Mouse (Mus musculus): Measurements from ENCODE around the gene Six1. TPM values are rescaled to one million over a fixed set of nuclear protein-coding genes. Genes with fewer than 3 reads are reported as not detected.
A peak's percentile ranks its signal among the peaks of the same experiment; 100 is the strongest.

Six1 gene
- polyA plus RNA-seq, 1 experiment = 1.1 TPM

DNA sequence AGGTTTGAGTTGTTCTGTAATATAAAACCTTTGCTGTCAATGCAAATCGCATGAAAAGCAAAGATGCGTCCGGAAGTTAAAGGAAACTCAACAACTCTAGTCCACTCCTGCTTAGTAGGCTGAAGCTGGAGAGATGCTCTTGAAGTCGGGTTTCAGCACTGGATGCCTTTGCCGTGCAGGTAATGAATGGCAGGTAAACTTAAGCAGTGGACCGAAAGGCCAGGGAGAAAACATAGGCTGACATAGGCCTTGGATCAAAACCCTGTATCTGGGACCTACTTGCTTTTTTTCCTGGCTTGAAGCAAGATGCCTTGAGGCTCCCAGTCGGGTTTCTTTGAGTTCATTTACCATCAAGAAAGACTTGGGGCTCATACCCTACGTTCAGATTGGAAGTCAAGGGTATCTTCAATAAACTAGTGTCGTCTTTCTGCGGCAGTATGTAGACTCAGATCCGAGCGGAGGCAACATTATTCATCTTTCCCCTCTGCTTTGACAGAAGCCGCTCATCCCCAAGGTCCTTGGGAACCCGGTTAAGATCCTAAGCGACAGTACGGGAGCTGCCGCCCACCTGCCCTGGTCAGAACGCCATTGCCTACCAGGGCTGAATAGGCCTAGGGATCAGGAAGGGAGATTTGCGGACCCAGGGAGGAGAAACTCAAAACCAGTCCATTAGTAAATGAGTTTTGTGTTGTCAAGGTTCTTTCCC lies 4.0 kb downstream of the Six1 start:
- no peak for DNase-seq (ENCODE audit: low spot score)

DNA sequence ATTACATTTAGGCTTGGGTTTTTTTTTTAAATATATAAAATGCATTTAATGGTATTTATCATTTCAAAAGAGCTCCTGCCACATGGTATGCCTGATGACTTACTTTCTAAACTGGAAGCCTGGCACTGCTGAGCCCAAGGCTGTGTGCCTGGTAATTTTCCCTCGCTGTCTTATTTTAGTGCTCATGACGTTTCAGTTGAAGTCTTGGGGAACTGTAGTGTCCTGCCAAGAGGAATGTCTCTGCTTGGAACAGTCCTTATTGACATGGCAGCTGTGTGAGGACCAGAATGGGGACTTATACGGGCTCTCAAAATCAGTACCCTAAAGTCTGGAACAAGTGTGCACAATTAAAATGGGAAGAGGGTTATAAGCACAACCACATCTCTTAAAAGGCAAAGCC lies 5.2 kb downstream of the Six1 start:
- no peak for DNase-seq (ENCODE audit: low spot score)

DNA sequence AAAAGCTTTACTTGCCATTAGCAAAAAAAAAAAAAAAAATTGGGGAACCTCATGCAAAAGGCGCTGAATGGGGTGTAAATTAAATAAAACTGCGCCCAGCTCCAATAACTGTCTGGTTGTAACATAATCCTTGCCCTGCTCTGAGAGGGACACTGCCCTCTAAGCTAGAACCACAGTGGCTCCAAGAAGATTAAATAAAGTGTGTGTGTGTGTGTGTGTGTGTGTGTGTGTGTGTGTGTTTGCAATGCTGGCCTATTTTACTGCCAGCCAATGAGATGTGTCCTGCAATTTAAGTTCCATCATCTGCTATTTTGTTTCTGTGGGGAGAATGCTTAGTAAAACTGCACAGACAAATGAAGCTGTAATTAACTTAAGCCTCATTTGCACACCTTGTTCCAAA lies 6.1 kb downstream of the Six1 start:
- DNase-seq (ENCODE audit: low spot score) = no peak

DNA sequence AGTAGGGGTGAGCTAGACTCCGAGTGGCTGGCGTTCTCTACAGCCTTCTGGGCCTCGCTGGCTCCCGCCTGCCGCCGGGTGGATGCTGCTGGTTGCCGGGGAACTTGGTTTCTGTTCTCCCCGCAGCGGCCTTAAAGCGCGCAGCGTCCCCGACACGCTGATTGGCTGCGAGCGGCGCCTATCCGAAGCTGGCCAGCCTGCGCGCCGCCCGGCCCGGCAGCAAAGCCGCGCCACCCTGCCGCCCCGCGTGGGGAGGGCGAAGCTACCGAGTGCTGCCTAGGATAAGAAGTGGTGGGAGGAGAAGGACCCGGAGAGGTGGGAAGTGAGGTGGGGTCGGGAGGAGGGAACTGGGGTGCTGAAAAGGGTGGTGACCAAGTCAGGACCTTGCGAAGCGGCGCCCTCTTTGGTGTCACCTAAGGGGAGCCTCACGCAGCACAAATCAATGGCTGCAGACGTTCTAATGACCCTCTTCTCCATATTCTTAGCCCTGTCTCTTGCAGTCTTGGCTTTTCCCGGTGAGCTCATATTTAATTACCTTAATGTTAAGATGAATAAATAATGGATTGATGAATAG lies 7.0 kb downstream of the Six1 start:
- peak; percentile 65 for DNase-seq (ENCODE audit: low spot score)

DNA sequence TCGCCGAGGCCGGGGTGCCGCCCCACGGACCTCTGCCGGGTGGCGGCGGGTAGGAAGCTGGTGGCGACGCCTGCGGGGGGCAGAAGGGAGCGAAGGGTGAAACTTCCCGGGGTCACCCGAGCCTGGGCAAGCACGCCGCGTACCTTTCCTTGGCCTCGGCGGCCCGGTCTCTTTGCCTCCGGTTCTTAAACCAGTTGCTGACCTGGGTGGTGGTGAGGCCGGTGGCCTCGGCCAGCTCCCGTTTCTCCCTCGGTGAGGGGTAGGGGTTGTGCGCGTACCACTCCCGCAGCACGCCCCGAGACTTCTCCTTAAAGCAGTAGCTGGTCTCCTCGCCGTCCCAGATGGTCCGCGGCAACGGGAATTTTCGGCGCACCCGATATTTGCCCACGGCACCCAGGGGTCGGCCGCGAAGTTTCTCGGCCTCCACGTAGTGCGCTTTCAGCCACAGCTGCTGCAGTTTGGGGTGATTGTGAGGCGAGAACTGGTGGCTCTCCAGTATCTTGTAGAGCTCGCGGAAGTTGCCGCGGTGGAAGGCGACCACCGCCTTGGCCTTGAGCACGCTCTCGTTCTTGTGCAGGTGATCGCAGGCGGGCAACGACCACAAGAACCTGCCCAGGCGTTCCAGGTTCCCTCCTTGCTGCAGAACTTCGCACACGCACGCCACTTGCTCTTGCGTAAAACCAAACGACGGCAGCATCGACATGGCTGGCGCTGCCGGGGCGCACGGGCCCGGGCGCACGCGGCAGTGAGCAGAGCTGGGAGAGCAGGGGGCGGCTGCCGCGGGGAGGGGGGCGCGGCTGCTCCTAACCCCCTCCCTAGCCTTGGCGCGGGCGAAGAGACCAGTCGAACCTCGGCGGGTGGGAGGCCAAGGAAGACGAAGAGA lies 7.7 kb downstream of the Six1 start:
- DNase-seq (ENCODE audit: low spot score) = no peak

DNA sequence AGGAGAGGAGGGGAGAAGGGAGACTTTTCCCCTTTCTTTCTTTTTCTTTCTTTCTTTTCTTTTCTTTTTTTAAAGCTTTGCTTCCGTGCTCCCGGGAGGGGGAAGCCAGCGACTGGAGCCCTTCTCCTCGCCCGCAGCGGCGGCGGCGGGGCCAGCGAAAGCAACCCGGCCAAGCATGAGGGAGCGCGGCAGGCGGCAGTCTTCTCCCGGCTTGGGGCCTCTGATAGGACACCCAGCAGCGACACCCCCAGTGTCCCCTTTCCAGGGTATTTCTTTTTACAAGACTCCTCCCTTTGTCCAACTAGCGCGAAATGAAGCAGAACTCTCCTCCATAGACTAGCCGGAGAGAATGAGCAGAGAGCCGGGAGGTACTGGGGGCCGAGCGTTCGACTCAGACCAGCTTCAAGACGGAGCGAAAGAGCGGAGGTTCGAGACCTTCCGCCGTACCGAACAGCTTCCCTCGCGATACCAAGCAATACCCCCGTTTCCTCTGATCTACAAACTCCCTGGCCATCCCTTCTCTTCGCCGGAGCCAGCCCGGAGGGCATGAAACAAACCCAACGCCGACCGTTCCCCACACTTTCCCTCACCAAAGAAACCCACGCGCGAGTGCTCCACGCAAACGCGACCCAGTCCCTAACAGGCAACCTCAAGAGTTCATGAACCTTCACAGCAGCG lies 8.5 kb downstream of the Six1 start:
- DNase-seq (ENCODE audit: low spot score) = peak; percentile 46

DNA sequence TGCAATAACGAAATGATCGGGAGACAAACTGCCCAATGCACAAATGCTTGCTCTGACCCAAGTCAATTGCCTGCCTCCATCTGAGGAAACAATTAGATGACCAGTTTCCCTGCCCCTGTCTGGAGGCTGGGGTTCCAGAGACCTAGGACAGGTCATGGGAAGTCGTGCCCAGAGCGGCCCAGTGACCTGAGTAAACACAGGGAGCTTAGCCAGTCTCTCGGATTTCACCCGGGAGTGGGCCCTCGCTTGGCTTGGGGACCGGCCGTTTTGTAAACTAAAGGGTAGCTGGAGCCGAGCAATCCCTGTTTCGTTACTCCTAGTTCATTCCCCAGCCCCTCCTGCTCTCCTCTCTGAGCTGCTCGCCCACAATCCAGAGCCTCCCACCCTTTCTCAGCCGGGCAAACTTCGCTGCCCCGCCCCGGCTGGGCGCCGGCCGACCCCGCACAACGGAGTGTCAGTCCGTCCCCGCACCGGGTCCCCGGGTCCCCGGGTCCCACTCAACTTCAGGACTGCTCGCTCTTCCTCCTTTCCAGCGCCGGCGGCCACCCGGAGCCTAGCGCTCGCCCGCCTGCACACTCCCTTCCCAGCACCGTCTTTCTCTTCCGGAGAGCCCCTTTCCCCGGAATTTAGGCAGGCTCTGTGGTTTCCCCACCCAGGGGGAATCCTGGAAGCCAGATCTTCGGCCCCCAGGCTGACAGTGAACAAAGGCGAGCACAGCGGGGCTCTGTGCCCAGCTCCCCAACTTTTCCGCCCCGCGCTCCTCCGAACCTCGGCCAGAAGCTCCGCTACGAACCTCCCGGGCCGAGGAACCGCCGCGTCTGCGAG lies 9.3 kb downstream of the Six1 start:
- peak; percentile 60 for DNase-seq (ENCODE audit: low spot score)

DNA sequence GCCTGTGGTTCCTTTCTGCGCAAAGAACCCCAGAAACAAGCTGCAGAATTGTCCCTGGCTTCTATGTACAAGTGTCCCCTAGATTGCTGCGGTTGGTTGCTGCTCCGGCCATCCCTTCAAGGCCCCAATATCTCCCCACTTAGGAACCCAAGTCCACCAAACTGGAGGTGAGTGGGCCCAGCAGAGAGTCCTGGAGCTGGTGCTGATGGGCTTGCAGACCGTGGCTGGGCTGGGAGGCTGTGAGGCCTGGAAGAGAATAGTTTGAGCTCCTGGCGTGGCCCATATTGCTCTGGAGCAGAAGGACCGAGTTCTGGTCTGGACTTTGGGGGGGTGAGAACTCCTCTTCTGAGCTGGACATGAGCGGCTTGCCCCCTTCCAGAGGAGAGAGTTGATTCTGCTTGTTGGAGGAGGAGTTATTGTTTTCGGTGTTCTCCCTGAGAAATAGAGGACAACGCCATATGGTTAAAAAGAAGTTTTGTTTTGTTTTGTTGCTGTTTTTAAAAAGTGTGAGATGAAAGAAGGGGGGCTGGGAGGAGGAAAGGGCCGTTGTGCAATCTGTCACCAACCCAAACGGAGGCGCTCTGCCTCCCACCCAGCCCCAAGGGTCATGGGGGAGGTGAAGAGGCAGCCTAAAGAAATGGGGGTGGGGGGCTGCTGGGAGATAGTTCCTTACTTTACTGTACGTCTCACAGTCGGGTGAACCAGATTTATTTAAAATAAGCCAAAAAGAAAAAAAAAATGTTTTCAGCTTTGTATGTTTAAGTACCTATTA lies 10.1 kb downstream of the Six1 start:
- DNase-seq (ENCODE audit: low spot score) = no peak

DNA sequence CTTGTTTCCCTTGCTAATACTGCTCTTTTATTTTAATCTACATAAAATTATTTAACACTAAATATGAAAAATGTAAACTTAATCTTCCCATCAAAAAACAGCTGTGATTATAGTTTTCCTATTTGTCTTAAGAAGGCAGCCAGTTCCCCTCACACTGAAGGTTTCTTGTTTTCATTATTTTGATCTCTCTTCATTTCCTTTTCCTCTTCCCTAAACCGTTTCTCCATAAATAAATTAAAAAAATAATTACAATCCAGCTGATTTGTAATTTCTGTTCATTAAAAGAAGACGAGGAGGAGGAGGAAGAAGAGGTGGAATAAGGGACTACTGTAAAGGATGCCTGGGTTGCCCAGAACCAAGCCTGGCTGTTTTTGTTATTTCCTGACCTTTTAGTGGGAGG lies 10.8 kb downstream of the Six1 start:
- DNase-seq (ENCODE audit: low spot score) = no peak

DNA sequence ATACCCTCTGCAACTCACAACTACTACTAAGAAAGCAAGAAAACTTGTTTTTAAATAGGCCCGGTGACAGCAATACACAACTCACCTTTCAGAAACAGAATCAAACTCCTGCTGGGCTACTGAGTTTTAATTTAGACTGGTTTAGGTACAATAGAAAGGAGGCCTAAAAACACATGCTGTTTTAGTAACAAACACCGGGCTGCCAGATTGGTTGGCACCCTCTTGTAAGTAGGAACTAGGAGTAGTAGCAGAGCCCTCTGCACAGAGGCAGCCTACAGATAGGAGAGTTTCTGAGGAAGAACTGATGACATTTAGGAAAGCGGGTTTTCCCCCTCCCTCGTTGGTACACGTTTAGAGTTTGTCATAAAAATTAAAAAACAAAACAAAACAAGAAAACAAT lies 11.3 kb downstream of the Six1 start:
- no peak for DNase-seq (ENCODE audit: low spot score)

DNA sequence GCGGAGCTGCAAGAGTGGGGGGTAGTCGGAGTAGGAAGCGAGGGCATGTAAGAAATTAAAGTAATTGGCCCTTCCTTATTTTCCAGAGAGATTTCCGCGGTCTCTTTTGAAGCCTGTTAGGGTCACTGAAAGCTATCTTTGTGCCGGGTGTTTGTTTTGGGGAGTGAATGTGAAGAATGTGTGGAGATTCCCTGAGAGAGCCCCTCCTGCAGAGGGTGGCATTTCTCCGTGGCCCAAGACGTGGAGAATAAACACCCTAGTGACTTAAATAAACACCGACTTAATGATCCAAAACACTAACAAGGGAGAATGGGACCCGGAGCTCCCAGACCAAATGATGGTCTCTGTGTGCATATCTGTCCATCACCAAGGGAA lies 12.4 kb downstream of the Six1 start:
- DNase-seq (ENCODE audit: low spot score) = no peak

DNA sequence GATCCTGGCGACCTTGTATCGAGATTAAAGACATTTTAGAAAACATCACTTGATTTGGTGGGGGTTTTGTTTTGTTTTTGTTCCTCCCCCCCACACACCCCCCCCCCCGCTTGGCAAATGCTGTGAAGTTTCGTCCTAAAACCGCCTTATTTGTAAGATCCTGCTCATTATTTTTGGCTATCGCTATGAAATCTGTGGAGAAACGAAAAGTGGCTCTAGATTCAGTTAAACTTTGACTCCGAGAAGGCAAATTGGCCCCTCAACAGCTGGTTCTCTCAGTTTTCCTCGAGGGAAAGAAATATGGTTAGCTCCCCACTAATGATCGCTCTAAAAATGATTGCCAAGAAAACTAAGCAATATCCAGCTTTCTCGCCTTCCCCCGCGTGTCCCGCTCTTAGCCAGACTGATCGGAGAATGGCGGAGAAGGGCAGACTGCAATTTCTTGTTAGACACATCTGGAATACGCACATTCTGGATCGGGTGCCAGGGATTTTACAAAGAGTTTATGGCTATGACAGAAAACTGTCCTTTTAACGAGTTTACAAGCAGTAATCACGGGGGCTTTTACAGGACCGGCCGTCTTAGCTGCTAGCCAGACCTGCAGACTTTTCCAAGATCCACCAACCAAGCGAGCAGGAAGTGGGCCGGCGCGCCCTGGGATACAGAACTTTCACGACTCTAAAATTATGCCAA lies 13.0 kb downstream of the Six1 start:
- DNase-seq (ENCODE audit: low spot score) = no peak

DNA sequence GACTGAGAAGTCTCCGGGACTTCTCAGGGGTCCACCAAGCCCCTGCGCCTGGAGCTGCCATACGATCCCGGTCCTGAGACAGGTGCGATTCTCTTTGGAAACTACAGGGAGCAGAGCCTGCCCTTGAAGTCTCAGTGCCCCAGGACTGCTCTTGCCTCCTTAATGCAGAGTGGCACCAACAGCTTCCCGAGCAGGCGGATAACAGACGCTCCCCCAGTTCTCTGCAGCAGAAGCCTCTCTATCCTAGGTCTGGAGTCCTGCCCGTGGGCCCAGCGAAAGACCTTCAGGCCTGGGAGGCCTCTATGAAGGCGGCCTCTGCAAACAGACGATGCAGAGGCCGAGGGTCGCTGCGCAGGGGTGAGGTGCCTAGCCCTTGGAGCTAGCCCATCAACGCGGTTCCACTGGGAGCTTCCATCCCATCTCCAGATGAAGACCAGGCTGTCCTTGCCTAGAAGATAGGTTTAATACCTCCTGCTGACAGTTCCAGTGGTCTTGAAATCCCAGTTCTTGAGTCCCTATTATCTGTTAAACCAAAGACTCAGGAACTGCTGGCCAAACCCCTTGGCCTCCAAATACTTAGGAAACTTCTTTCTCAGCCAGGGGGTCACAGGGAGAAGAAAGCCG lies 13.6 kb downstream of the Six1 start:
- no peak for DNase-seq (ENCODE audit: low spot score)

DNA sequence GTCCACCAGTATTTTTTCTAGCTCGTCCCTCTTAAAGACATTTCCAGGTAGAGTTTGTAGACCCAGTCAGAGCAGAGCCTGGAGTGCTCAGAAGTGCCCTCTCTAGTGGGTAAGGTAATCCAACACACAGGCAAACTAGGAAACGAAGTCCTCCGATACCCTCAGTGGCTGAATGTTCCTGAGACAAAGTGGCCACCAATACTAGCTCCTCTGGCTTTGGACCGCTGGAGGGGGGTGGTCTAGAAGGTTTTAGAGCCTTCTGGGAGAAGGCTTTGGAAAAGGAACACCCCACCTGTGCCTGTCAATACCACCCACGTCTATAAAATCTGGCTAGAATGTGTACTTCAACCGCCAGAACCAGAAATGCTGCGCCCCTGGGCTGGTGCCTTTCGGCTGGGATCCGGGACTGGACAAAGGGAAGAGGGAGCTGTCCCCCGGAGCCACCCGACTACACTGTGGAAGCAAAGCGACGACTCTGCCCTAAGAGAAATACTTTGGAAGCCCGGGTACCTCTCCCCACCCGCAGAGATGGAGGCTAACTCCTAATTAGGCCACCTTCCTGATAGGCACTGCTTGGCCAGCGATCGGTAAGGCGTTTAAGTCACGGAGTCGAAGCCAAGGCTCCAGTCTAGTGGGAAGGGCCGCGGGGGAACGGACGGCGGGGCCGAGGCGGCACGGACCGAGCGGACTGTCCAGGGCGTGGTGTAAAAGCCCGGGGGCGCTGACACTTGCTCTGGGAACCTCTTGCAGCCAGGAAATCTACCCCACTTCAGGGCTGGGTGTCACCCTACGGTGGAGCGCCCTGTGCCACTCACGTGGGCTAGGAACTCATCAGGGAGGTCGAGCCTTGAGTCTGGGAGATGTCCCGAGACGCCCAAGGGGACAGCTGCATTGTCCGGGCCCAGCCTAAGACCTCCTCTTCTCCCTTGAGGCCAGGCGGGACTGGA lies 14.4 kb downstream of the Six1 start:
- DNase-seq (ENCODE audit: low spot score) = no peak

DNA sequence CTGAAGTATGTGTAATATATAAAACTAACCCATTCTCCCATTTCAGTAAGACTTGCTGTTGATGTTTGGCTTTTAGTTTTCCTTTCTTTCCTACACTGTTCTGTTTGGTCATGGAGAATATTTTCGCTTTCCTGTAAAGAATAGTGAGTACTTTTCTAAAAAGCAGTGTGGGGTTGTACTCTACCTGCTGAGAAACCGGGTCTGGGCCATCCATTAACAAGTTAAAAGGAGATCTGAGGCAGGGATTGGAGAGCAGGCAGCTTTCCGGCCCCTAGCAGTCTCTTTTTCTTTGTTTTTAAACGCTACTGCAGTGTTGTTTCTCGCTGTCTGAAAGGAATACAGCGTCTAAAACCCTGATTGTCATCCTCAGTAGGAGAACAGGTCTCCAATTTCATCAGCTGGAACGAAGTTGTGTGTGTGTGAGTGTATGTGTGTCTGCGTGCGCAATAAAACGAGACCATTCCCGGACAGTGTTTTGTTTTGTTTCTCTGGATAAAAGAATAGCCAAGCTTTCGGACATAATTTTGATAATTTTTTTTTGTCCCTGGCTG lies 15.2 kb downstream of the Six1 start:
- no peak for DNase-seq (ENCODE audit: low spot score)

DNA sequence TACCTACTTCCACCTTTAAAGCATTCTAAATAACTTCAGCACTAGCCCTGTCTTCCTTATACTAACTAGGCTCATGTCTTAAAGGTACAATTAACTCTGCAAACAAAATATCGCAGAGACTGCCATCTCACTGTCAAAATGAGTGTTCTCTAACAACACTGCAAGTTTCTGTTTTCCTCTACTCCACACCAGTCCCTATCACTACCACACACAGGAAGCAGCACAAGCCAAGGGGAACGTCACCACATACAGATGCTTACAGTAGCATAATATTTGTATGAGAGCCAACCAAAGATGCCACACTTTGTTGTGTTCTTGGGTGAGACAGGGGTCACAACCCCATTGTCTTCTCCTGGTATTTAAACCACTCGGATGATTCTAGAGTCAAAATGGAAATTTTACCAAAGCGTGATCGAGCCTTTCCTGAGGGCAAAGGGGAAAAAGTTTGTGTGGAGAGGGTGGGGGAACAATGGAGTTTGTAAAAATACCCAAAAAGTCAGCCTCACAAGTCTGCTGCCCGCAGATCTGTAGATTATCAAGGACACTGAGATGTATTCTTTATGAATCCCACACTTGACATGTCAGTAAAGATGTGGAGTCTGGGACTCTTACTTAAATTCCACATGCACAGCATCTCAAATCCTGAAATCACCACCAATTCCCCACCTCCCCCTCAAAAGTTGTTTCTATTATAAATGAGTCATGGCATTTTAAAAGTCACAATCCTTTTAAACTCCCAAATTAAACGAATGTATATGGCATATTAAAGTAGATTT lies 16.1 kb downstream of the Six1 start:
- no peak for DNase-seq (ENCODE audit: low spot score)

All from urinary bladder, adult 2 months (tissue).